11 mouse cellular contexts compared by ENCODE assay signal in the genomic region with DNA sequence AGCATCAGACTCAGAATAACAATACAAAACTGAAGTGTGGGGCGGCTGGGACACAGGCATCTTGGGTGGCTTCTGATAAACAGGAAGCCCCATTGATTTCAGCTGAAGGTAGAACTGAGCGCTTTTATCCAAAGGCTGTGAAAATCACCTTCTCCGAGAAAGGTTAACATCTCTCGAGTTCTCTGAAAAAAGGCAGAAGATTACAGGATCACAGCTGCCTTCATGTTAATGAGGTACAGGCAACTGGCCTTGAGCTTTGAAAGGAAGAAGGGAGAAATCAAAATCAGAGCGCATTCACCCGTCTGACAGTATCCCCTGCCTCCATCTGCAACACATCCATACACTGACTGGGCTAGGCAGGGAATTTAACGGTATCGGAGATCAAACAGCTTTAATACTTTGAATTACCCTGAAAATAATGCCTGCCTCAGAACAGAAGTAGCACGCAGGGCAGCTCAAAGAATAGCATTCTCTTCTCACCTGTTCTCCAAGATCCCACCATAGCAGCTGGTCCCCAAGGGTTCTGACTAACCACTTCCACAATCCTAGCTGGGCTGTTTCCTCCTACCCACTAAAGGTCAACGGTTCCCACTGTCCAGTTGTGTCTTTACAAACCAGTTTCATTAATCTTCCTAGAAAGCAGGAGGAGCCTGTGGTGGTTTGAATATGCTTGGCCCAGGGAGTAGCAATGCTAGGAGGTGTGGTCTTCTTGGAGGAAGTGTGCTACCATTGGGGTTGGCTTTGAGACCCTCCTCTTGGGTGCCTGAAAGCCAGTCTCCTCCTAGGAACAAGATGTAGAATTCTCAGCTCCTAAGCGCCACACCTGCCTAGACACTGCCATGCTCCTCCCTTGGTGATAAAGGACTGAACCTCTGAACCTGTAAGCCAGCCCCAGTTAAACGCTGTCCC.
DNase-seq lines count a peak whose midpoint lies in the region; ATAC-seq and TF ChIP-seq lines count a peak whose summit lies in the region.
"Had no signal": no experiment of that assay in that cellular context is flagged by ENCODE, and none has a peak within 500 bp of the region (broad histone marks: within the 10 kb centered on the region; RNA-seq: fewer than 3 reads in every experiment).

No protein-coding gene starts in this region.

- H3K27me3 ChIP-seq in embryonic facial prominence, embryonic 13.5 days, result no peaks in the 10 kb centered on the region
- H3K27me3 ChIP-seq in hindbrain, embryonic 15.5 days, result no peaks in the 10 kb centered on the region
- H3K27me3 ChIP-seq in myocyte (ENCODE audit: control insufficient read depth, insufficient read depth, insufficient read length), result no peaks in the 10 kb centered on the region
- H3K27me3 ChIP-seq in liver, embryonic 11.5 days (replicated peaks; ENCODE audit: control insufficient read depth, insufficient read depth, low read length), result no peaks in the 10 kb centered on the region

- peaks cover 65% of the 10 kb centered on the region for H3K79me2 ChIP-seq in myocyte (ENCODE audit: control insufficient read depth, insufficient read depth)

- H3K4me3 ChIP-seq in embryonic facial prominence, embryonic 13.5 days, result no peak overlapping the region
- H3K4me3 ChIP-seq in hindbrain, embryonic 15.5 days, result no peak overlapping the region
- no peak overlapping the region for H3K4me3 ChIP-seq in myocyte
- no peak overlapping the region for H3K4me3 ChIP-seq in liver, embryonic 11.5 days (ENCODE audit: low read depth, low read length)

- TF ChIP-seq CTCF in brain, embryonic 14.5 days (IDR thresholded peaks at IDR 0.05; ENCODE audit: borderline replicate concordance, extremely low read depth, insufficient read depth, insufficient read length), result no peak

- peaks cover 55% of the 10 kb centered on the region for H3K4me1 ChIP-seq in embryonic facial prominence, embryonic 13.5 days
- H3K4me1 ChIP-seq in hindbrain, embryonic 15.5 days (replicated peaks), result peaks cover 32% of the 10 kb centered on the region
- H3K4me1 ChIP-seq in liver, embryonic 11.5 days (replicated peaks; ENCODE audit: control insufficient read depth, insufficient read depth, low read length), result peaks cover 4% of the 10 kb centered on the region; the same call in 1 of the 2 replicates

- no peak for ATAC-seq in embryonic facial prominence, embryonic 13.5 days (ENCODE audit: insufficient number of reproducible peaks, insufficient read depth, low FRiP score, low TSS enrichment, low read depth)
- no peak for ATAC-seq in hindbrain, embryonic 15.5 days (ENCODE audit: low FRiP score, low read depth)
- no peak for ATAC-seq in liver, embryonic 11.5 days (replicated peaks; ENCODE audit: low FRiP score)

- peak; percentile 85 for DNase-seq in brain, embryonic 14.5 days (ENCODE audit: low read depth)
- DNase-seq in left cerebral cortex, adult 18-20 months (ENCODE audit: low spot score in 2 of 2), result no peak
- DNase-seq in adrenal gland, adult 8-10 months, result no peak
- no peak for DNase-seq in urinary bladder, postnatal 25 days (ENCODE audit: low spot score)
- DNase-seq in liver, embryonic 11.5 days (ENCODE audit: low spot score), result no peak
- DNase-seq: gastrocnemius, postnatal 10 days; kidney, postnatal 36 days; lung, postnatal 14 days had no signal

- peak overlapping the region; percentile 9; the same call in 1 of the 2 replicates for H3K4me2 ChIP-seq in embryonic facial prominence, embryonic 13.5 days
- H3K4me2 ChIP-seq in hindbrain, embryonic 15.5 days, result peak overlapping the region; percentile 8
- H3K4me2 ChIP-seq in myocyte (ENCODE audit: low read depth), result peak overlapping the region; percentile 79
- H3K4me2 ChIP-seq in liver, embryonic 11.5 days, result no peak overlapping the region

- no peaks in the 10 kb centered on the region for H3K9me3 ChIP-seq in embryonic facial prominence, embryonic 13.5 days
- H3K9me3 ChIP-seq in hindbrain, embryonic 15.5 days, result no peaks in the 10 kb centered on the region
- no peaks in the 10 kb centered on the region for H3K9me3 ChIP-seq in liver, embryonic 11.5 days (ENCODE audit: control insufficient read depth, low read length)

- H3K27ac ChIP-seq in embryonic facial prominence, embryonic 13.5 days, result no peak overlapping the region
- peak overlapping the region; percentile 77 for H3K27ac ChIP-seq in hindbrain, embryonic 15.5 days (replicated peaks)
- no peak overlapping the region for H3K27ac ChIP-seq in liver, embryonic 11.5 days (ENCODE audit: low read depth, low read length)

- no peak overlapping the region for H3ac ChIP-seq in myocyte (ENCODE audit: control insufficient read depth, insufficient read length)

- H3K36me3 ChIP-seq in embryonic facial prominence, embryonic 13.5 days, result no peaks in the 10 kb centered on the region
- no peaks in the 10 kb centered on the region for H3K36me3 ChIP-seq in hindbrain, embryonic 15.5 days
- H3K36me3 ChIP-seq in myocyte (ENCODE audit: control insufficient read depth, insufficient read depth), result no peaks in the 10 kb centered on the region
- no peaks in the 10 kb centered on the region for H3K36me3 ChIP-seq in liver, embryonic 11.5 days (ENCODE audit: control insufficient read depth, insufficient read depth, low read length)

- TF ChIP-seq POLR2A in brain, embryonic 14.5 days (IDR thresholded peaks at IDR 0.05; ENCODE audit: borderline replicate concordance, extremely low read depth, insufficient read depth, insufficient read length, poor library complexity, severe bottlenecking), result no peak
- TF ChIP-seq POLR2A in myocyte (IDR thresholded peaks at IDR 0.05; ENCODE audit: insufficient read length, low read depth), result no peak

- WGBS in embryonic facial prominence, embryonic 13.5 days, result 20% methylated on average over 12 of the region's 12 CpGs
- 24% methylated on average over 12 of the region's 12 CpGs for WGBS in hindbrain, embryonic 15.5 days
- WGBS in liver, embryonic 11.5 days, result 48% methylated on average over 12 of the region's 12 CpGs

- H3K9ac ChIP-seq in embryonic facial prominence, embryonic 13.5 days, result no peak overlapping the region
- no peak overlapping the region for H3K9ac ChIP-seq in hindbrain, embryonic 15.5 days
- no peak overlapping the region for H3K9ac ChIP-seq in liver, embryonic 11.5 days (ENCODE audit: low read depth, low read length)

TF ChIP-seq in myocyte, 11 proteins besides CTCF, POLR2A, EP300 and RAD21:
- peak; percentile 48 for TF ChIP-seq TCF3 (IDR thresholded peaks at IDR 0.05; ENCODE audit: insufficient read length, low read depth)
- peak; percentile 78 for TF ChIP-seq TCF12 (IDR thresholded peaks at IDR 0.05; ENCODE audit: insufficient read depth, poor library complexity, severe bottlenecking)
- peak in 2 of 3 experiments; percentile 86 to 89 for TF ChIP-seq MYOD1 (IDR thresholded peaks at IDR 0.05; ENCODE audit: control insufficient read depth in 1 of 3, insufficient read length in 2 of 3, low read depth in 2 of 3)
- TF ChIP-seq MYOG (IDR thresholded peaks at IDR 0.05; ENCODE audit: control insufficient read depth in 1 of 3, insufficient read depth in 1 of 3, insufficient read length in 2 of 3, low read depth in 2 of 3), result peak in 2 of 3 experiments; percentile 22 to 79
- TF ChIP-seq SRF (IDR thresholded peaks at IDR 0.05; ENCODE audit: control insufficient read depth, insufficient read length, low read depth), result no peak
